Mouse (Mus musculus): ENCODE results near the gene Olfr1500. TPM values are rescaled to one million over a fixed set of nuclear protein-coding genes. Genes with fewer than 3 reads are reported as not detected.
"Not testable (repeated sequence)": the region's sequence is repeated elsewhere in the genome, so short reads cannot be mapped to it uniquely, and the experiment has no call there.

Gene Olfr1500
- polyA plus RNA-seq (2012; fragmentation: generic; extraction: Trizol): not detected

DNA sequence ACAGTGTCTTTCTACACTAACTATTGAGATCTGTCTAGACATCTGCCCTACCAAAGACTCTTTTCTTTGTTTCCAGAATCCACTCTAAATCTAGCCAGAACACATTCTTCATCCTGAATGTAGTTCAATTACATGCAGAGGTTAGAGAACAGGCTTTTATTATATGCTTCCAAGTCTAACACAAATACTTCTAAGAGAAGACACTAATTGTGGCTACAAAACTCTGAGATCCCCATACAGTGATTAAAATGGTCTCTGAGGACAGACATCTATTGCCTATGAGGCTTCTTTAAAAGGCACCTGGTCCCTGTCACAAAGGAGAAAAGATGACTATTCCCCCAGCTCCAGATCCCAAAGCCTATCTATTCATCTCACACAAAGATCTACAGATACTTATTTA, at the start of gene Olfr1500:
Olfr1500 (minus strand) TSS at position 101 of the 400 bp plus-strand sequence.
- no peak within 1 kb of the TSS for H3K4me2 ChIP-seq (ENCODE audit: low read depth)
- no peaks in the 10 kb centered on the region for H3K79me2 ChIP-seq (ENCODE audit: control insufficient read depth, insufficient read depth)
- H3K4me3 ChIP-seq: no peak within 1 kb of the TSS
- no peaks in the 10 kb centered on the region for H3K36me3 ChIP-seq (ENCODE audit: control insufficient read depth, insufficient read depth)
- H3K27me3 ChIP-seq (ENCODE audit: control insufficient read depth, insufficient read depth, insufficient read length): no peaks in the 10 kb centered on the region
- TF ChIP-seq TCF12 (IDR thresholded peaks at IDR 0.05; ENCODE audit: insufficient read depth, poor library complexity, severe bottlenecking): no peak
- no peak for TF ChIP-seq POLR2A (IDR thresholded peaks at IDR 0.05; ENCODE audit: insufficient read length, low read depth)
- no peak for TF ChIP-seq REST (IDR thresholded peaks at IDR 0.05; ENCODE audit: insufficient read depth, insufficient read length)
- no peak for TF ChIP-seq SRF (IDR thresholded peaks at IDR 0.05; ENCODE audit: control insufficient read depth, insufficient read length, low read depth)
- no peak within 1 kb of the TSS for H3ac ChIP-seq (ENCODE audit: control insufficient read depth, insufficient read length)

DNA sequence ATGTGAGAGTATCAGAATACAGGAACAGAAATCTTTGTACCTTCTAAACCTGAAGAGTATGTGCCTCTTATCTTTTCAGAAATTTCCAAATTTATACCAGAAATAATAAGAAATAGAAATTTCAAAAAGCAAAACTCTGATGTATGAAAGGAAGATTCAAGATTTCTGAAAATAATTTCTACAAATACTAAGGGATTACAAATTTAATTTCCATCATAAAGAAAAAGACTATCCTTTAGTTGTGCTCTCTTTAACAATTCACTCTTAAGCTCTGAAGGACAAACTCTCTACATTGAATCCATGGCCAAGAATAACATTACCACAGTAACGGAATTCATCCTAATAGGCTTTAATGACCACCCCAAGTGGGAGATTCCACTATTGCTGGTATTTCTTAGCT, 31.2 kb upstream of the Olfr1500 start, which contains the start of gene Olfr1502:
Olfr1502 (plus strand) TSS at position 301 of the 400 bp plus-strand sequence.
- Histone ChIP-seq H3ac (ENCODE audit: control insufficient read depth, insufficient read length) (no peak within 1 kb of the TSS), H3K4me3 (no peak within 1 kb of the TSS), H3K79me2 (ENCODE audit: control insufficient read depth, insufficient read depth) (no peaks in the 10 kb centered on the region), H3K36me3 (ENCODE audit: control insufficient read depth, insufficient read depth) (no peaks in the 10 kb centered on the region), H3K27me3 (ENCODE audit: control insufficient read depth, insufficient read depth, insufficient read length) (no peaks in the 10 kb centered on the region), H3K4me2 (ENCODE audit: low read depth) (no peak within 1 kb of the TSS)
- TF ChIP-seq E2F4 (IDR thresholded peaks at IDR 0.05; ENCODE audit: insufficient read depth): no peak

DNA sequence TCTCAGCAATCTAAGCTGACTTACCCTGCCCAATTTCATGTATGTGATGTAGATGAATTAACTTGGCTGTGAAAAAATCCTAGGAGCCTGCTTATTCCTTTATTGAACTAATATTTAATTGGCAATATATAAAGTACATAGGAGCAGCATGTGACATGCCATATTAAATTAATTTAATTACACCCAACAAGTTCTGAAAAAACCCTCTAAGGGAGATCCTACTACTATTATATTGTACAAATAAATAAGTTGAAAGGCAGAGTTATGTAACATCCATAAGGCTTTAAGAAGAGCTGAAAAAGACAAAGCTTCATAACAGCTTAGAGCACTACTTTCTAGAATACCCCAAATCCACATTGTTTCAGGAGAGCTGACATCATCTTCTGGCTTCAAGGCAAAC, 20.3 kb upstream of the Olfr1500 start, which contains the start of gene Olfr1501:
Olfr1501 (minus strand) TSS at position 101 of the 400 bp plus-strand sequence.
- not testable (repeated sequence) for H3K27me3 ChIP-seq (ENCODE audit: control insufficient read depth, insufficient read depth, insufficient read length); H3K4me3 ChIP-seq; H3ac ChIP-seq (ENCODE audit: control insufficient read depth, insufficient read length); H3K4me2 ChIP-seq (ENCODE audit: low read depth); H3K36me3 ChIP-seq (ENCODE audit: control insufficient read depth, insufficient read depth); H3K79me2 ChIP-seq (ENCODE audit: control insufficient read depth, insufficient read depth)

DNA sequence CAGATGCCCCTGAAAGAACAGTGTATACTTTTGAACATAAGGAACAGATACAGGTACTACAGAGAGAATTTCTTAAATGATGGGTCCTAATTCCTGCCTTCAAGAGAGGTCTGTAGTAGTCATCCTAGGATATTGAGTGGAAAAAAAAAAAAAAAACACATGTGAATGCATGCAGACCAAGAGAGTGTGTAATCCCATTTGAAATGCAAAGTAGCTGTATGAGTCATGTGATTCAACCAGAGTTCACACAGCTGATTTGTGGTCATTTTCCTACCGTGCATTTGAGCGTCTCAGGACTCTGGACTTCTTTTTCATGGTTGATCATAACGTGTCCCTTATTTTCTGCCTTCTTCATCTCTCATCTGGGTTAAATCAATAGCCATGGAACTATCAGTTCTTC, 1.8 kb downstream of the Olfr1500 start:
- Histone ChIP-seq H3K4me3 (no peak overlapping the region), H3ac (ENCODE audit: control insufficient read depth, insufficient read length) (no peak overlapping the region), H3K27me3 (ENCODE audit: control insufficient read depth, insufficient read depth, insufficient read length) (no peaks in the 10 kb centered on the region), H3K4me2 (ENCODE audit: low read depth) (no peak overlapping the region), H3K36me3 (ENCODE audit: control insufficient read depth, insufficient read depth) (no peaks in the 10 kb centered on the region), H3K79me2 (ENCODE audit: control insufficient read depth, insufficient read depth) (no peaks in the 10 kb centered on the region)
- TF ChIP-seq MYOG (IDR thresholded peaks at IDR 0.05; ENCODE audit: control insufficient read depth in 1 of 3, insufficient read depth in 1 of 3, insufficient read length in 2 of 3, low read depth in 2 of 3) (no peak), CEBPB (IDR thresholded peaks at IDR 0.05; ENCODE audit: insufficient read depth, poor library complexity, severe bottlenecking) (no peak), MYOD1 (IDR thresholded peaks at IDR 0.05; ENCODE audit: control insufficient read depth in 1 of 3, insufficient read length in 2 of 3, low read depth in 2 of 3) (no peak), E2F4 (IDR thresholded peaks at IDR 0.05; ENCODE audit: insufficient read depth) (no peak), TCF3 (IDR thresholded peaks at IDR 0.05; ENCODE audit: insufficient read length, low read depth) (no peak), POLR2A (IDR thresholded peaks at IDR 0.05; ENCODE audit: insufficient read length, low read depth) (no peak), MAX (IDR thresholded peaks at IDR 0.05; ENCODE audit: low read depth) (no peak), TCF12 (IDR thresholded peaks at IDR 0.05; ENCODE audit: insufficient read depth, poor library complexity, severe bottlenecking) (no peak), SRF (IDR thresholded peaks at IDR 0.05; ENCODE audit: control insufficient read depth, insufficient read length, low read depth) (no peak), USF1 (IDR thresholded peaks at IDR 0.05; ENCODE audit: low read depth) (no peak), POLR2AphosphoS2 (IDR thresholded peaks at IDR 0.05; ENCODE audit: insufficient read length, low read depth) (no peak), REST (IDR thresholded peaks at IDR 0.05; ENCODE audit: insufficient read depth, insufficient read length) (no peak)

DNA sequence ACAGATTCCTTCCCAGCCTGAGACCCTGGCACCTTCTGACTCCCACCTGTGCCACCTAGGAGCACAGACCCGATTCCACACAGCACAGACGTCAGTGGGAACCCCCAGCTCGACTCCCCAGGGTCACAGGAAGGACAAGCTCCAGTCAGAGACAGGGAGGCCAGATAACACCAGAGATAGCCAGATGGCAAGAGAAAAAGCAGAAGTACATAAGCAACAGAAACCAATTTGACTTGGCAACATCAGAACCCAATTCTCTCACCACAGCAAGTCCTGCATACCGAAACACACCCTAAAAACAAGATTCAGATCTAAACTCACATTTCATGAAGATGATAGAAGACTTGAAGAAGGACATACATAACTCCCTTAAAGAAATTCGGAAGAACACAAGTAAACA, 9.4 kb downstream of the Olfr1500 start:
- H3K36me3 ChIP-seq (ENCODE audit: control insufficient read depth, insufficient read depth): no peaks in the 10 kb centered on the region
- no peak overlapping the region for H3K4me2 ChIP-seq (ENCODE audit: low read depth)
- H3K27me3 ChIP-seq (ENCODE audit: control insufficient read depth, insufficient read depth, insufficient read length): no peaks in the 10 kb centered on the region
- H3K4me3 ChIP-seq: no peak overlapping the region
- H3K79me2 ChIP-seq (ENCODE audit: control insufficient read depth, insufficient read depth): no peaks in the 10 kb centered on the region
- TF ChIP-seq MYOD1 (IDR thresholded peaks at IDR 0.05; ENCODE audit: control insufficient read depth in 1 of 3, insufficient read length in 2 of 3, low read depth in 2 of 3) (no peak), POLR2A (IDR thresholded peaks at IDR 0.05; ENCODE audit: insufficient read length, low read depth) (no peak), E2F4 (IDR thresholded peaks at IDR 0.05; ENCODE audit: insufficient read depth) (no peak), MAX (IDR thresholded peaks at IDR 0.05; ENCODE audit: low read depth) (no peak), REST (IDR thresholded peaks at IDR 0.05; ENCODE audit: insufficient read depth, insufficient read length) (no peak), CEBPB (IDR thresholded peaks at IDR 0.05; ENCODE audit: insufficient read depth, poor library complexity, severe bottlenecking) (no peak), TCF3 (IDR thresholded peaks at IDR 0.05; ENCODE audit: insufficient read length, low read depth) (no peak), POLR2AphosphoS2 (IDR thresholded peaks at IDR 0.05; ENCODE audit: insufficient read length, low read depth) (no peak), MYOG (IDR thresholded peaks at IDR 0.05; ENCODE audit: control insufficient read depth in 1 of 3, insufficient read depth in 1 of 3, insufficient read length in 2 of 3, low read depth in 2 of 3) (no peak), SRF (IDR thresholded peaks at IDR 0.05; ENCODE audit: control insufficient read depth, insufficient read length, low read depth) (no peak), TCF12 (IDR thresholded peaks at IDR 0.05; ENCODE audit: insufficient read depth, poor library complexity, severe bottlenecking) (no peak), USF1 (IDR thresholded peaks at IDR 0.05; ENCODE audit: low read depth) (no peak)
- no peak overlapping the region for H3ac ChIP-seq (ENCODE audit: control insufficient read depth, insufficient read length)

Measured in myocyte (in vitro differentiated cells).